Mouse (Mus musculus): ENCODE data around the gene Galm. TPM values are rescaled to one million over a fixed set of nuclear protein-coding genes. Genes with fewer than 3 reads are reported as not detected.
A peak's percentile ranks its signal among the peaks of the same experiment; 100 is the strongest.

Galm gene
- total RNA-seq, 2 experiments from 2014 or later, result 1.8 to 2.6 TPM

DNA sequence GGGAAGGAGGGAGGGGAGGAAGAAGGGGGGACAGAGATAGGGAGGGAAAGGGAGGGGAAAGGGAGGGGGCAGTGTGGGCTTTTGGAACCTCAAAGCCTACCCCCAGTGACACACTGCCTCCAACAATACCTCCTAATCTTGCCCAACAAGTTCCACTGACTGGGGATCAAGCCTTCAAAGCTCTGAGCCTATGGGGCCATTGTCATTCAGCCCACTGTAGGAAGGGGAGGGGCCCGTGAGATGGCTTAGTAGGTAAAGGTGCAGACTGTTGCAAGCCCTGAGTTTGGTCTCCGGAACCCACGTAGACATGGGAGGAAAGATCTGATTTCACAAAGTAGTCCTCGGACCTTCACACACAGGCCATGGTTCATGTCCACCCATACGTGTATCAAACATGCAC is 24.1 kb downstream of the Galm start:
- Histone ChIP-seq H3K4me3 (no peak overlapping the region), H3K27ac (no peak overlapping the region)
- no peak for TF ChIP-seq CTCF (IDR thresholded peaks at IDR 0.05)
- DNase-seq (ENCODE audit: extremely low spot score in 1 of 2, low spot score in 2 of 2), result no peak
- intact Hi-C loops (cut with DNase I), result no loop called here

DNA sequence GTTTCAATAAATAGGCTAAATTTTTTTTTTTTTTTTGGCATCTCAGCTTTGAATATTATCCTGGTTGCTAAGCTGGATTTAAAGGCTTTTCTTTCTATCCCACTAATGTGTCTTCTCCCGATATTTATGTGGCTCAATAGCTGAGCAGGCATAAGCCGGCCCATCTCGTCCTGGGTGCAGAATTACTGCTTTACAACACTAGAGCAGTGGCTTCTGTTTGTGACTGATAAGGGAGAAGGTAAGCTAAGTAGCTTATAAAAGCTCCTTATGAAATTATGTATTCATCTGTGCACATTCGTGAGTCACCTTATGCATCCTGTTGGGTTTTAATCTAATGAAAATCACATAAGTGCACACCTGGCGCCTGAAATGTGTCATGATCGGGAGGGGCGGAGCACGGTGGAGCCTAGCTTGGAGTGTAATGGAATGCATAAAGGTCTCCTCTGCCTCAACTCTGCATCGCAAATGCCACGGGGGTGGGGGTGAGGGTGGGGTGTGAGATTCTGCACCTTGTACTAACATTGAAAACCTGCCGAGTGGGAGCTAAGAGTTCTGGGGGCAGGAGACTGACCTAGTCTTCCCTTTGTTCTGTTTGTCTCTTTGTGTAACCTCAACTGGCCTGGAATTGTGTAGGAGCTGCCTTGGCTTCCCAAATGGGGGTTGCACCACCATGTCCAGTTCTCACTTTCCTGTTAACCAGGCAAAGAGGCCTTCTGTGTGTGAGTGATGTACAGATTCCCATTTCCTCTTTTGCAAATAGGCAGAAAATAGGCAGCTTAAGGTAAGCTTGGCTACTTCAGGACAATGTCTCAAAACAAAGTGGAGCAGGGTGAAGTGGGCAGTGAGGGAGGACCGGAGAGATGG is 25.7 kb downstream of the Galm start:
- H3K4me3 ChIP-seq, result no peak overlapping the region
- intact Hi-C loops (cut with DNase I), result no loop called here
- H3K27ac ChIP-seq, result no peak overlapping the region
- DNase-seq (ENCODE audit: extremely low spot score in 1 of 2, low spot score in 2 of 2), result no peak
- TF ChIP-seq CTCF (IDR thresholded peaks at IDR 0.05), result no peak

DNA sequence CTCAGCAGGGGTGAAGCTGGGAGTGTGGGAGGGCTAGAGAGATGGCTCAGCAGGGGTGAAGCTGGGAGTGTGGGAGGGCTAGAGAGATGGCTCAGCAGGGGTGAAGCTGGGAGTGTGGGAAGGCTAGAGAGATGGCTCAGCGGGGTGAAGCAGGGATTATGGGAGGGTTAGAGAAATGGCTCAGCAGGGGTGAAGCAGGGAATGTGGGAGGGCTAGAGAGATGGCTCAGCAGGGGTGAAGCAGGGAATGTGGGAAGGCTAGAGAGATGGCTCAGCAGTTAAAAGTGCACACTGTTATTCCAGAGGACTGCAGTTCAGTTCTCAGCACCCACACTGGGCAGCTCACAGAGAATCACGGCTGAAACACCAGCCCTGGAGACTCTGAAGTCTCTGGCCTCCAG is 26.4 kb downstream of the Galm start:
- DNase-seq (ENCODE audit: extremely low spot score in 1 of 2, low spot score in 2 of 2), result no peak
- Histone ChIP-seq H3K4me3 (no peak overlapping the region), H3K27ac (no peak overlapping the region)
- intact Hi-C loops (cut with DNase I), result no loop called here
- TF ChIP-seq CTCF (IDR thresholded peaks at IDR 0.05), result no peak

DNA sequence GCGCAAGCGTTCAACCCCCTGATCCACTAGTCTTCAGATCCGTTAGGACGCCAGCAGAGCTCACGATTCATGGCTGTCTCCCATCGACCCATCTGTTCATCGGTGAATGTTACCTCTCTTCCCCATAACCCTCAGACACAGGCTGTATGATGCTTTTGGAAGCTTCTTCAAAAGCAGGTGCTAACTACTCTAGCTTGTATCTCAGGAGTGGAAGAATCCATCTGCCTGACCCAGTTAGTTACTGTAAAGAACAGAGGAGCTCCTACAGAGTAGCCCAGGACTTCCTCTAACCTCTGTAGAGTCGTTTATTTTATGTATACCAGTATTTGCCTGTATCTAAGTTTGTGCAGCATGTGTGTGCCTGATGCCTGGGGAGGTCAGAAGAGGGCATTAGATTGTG is 29.6 kb downstream of the Galm start:
- no peak overlapping the region for H3K4me3 ChIP-seq
- no peak for TF ChIP-seq CTCF (IDR thresholded peaks at IDR 0.05)
- no peak for DNase-seq (ENCODE audit: extremely low spot score in 1 of 2, low spot score in 2 of 2)
- no peak overlapping the region for H3K27ac ChIP-seq
- intact Hi-C loops (cut with DNase I), result no loop called here

DNA sequence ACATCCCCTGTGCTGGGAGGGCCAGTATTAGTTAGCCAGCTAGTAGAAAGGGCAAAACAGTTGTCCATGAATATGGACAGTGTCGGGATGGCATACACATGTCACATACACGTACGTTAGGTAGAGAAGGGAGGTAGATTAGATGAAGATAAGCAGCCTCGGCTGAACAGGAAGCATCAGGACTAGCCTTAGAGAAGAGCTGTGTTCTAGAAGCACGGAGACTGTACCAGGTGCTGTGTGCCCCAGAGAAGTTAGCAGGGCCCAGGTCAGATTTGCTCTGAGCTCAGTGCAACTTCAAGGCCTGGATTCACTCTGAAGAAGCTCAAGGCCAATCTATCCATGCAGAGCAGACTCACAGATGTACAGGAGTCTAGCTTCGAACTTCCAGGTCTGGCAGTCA is 30.2 kb downstream of the Galm start:
- intact Hi-C loops (cut with DNase I), result no loop called here
- DNase-seq (ENCODE audit: extremely low spot score in 1 of 2, low spot score in 2 of 2), result no peak
- no peak for TF ChIP-seq CTCF (IDR thresholded peaks at IDR 0.05)
- Histone ChIP-seq H3K4me3 (no peak overlapping the region), H3K27ac (no peak overlapping the region)

DNA sequence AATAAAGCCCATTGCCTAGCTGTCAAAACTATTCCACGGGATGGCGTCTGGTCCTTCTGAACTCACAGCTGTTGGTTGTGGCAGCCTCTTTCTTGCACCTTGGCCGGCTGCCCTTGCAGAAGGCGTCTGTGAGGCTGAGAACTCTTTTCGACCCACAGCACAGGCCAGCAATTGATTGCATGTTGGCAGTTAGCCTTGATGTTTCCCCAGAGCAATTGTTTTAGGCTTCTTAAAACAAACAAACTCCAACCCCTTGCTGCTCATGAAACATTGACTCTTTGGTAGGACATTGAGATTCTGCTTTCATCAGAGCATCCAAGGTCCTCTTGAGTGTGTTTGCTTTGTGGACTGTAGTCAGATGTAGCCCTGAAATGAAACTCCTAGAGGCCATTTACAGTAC is 33.2 kb downstream of the Galm start:
- no peak overlapping the region for H3K4me3 ChIP-seq
- intact Hi-C loops (cut with DNase I), result no loop called here
- no peak for TF ChIP-seq CTCF (IDR thresholded peaks at IDR 0.05)
- H3K27ac ChIP-seq, result no peak overlapping the region
- DNase-seq (ENCODE audit: extremely low spot score in 1 of 2, low spot score in 2 of 2), result peak; percentile 38 to 59

DNA sequence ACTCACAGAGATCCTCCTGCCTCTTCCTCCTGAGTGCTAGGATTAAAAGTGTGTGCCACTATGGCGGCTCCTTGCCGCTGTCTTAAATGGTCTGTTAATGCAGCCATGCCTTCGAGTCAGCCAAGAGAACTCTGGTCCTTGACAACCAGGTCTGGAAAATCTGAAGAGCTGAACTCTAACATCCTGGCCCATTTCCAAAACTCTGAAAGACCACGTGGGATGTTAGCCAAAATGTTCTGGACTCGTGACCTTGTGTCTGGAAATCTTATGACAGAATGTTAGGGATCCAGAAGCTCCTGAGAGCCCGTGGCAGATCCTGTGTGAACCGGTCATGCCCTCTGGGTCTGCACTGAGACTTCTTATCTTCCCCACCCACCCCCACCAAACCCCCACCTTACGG is 36.7 kb downstream of the Galm start:
- Histone ChIP-seq H3K4me3 (no peak overlapping the region), H3K27ac (no peak overlapping the region)
- DNase-seq (ENCODE audit: extremely low spot score in 1 of 2, low spot score in 2 of 2), result no peak
- intact Hi-C loops (cut with DNase I), result no loop called here
- no peak for TF ChIP-seq CTCF (IDR thresholded peaks at IDR 0.05)

DNA sequence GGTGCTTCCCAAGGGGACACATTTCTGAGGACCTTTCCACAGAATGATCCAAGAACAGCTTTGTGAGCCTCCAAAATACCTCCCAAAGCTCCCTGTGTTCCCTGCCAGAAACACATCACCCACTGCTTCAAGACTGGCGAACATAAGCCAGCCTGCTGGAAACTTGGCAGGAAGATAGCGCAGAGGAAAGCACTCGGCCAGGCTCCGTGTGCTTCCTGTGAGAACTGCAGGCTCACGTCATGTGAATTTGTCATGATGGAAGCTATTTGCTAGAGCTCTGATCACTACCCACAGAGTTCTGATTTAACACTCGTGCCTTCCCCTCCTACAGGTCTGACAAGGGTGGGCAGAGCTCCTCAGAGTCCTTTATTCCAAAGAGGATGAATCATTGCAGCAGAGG is 38.5 kb downstream of the Galm start:
- H3K27ac ChIP-seq, result peak overlapping the region; percentile 92
- no peak; the same call in 1 of the 2 replicates for TF ChIP-seq CTCF (IDR thresholded peaks at IDR 0.05)
- intact Hi-C loops (cut with DNase I), result loop anchor here (1.0 kb wide), 1 partner anchor 81 kb away; no protein-coding TSS in a partner anchor
- DNase-seq (ENCODE audit: extremely low spot score in 1 of 2, low spot score in 2 of 2), result peak; percentile 54 to 64
- H3K4me3 ChIP-seq, result no peak overlapping the region

DNA sequence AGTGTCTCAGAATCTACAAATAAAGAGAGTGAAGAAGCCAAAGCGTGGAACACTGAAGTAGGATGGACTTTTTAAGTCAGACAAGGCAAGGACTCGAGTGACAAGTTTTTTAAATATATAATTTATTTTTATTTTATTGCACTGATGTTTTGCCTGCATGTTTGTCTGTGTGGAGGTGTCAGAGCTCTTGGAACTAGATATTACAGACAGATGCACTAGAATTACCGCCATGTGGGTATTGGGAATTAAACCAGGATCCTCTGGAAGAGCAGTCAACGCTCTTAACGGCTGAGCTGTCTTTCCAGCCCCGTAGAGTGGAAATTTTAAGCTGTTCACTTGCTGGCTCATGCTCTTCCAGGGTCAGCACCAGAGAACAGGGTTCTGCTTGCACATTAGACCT is 39.1 kb downstream of the Galm start:
- no peak for TF ChIP-seq CTCF (IDR thresholded peaks at IDR 0.05)
- DNase-seq (ENCODE audit: extremely low spot score in 1 of 2, low spot score in 2 of 2), result no peak
- no peak overlapping the region for H3K4me3 ChIP-seq
- intact Hi-C loops (cut with DNase I), result no loop called here
- peak overlapping the region; percentile 92 for H3K27ac ChIP-seq

DNA sequence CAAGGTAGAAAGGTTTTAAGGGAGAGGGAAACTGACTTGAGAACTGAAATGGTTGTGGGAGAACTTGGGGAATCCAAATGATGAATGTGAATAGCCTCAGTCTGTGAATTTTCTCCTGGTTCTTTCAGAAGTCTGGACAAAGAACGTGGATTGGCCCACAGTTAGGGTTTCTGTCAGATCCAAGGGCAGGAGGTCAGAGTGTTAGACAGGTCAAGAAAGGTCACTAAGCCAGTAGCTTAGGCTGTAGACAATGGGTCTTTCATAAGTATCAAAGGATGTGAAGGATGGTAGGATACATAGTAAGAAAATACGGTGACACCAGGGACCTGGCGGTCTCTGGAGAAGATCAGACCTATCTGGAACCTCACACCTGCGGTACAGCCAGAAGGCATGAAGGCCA is 40.2 kb downstream of the Galm start:
- H3K27ac ChIP-seq, result peak overlapping the region; percentile 92
- TF ChIP-seq CTCF (IDR thresholded peaks at IDR 0.05), result no peak
- intact Hi-C loops (cut with DNase I), result no loop called here

DNA sequence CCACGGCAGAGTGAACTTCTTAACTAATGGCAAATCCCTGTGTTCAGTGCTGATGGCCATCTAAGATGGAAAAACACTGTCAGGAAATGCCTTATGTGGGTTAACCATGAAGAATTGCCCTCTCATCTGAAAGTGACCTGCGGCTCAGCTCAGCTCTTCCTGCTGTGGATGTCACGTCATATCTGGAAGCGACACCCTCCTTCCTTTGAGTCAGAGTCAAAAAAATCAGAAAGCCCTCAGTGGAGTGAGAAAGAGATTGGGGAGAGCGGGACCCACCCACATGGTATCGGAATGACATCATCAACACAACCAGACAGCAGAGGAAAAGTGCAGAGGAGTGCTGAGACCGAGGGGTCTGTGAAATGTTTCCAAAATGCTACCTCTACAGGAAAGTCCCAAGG is 40.6 kb downstream of the Galm start:
- H3K4me3 ChIP-seq, result peak overlapping the region; percentile 22; the same call in 1 of the 2 replicates
- DNase-seq (ENCODE audit: extremely low spot score in 1 of 2, low spot score in 2 of 2), result peak; percentile 37 to 49
- no peak for TF ChIP-seq CTCF (IDR thresholded peaks at IDR 0.05)
- peak overlapping the region; percentile 92 for H3K27ac ChIP-seq
- intact Hi-C loops (cut with DNase I), result loop anchor here (1.0 to 2.0 kb wide), 2 partner anchors 42 to 107 kb away; no protein-coding TSS in a partner anchor

More for the DNA sequence above, 40.2 kb downstream of the Galm start:
- no peak overlapping the region for H3K4me3 ChIP-seq
- DNase-seq (ENCODE audit: extremely low spot score in 1 of 2, low spot score in 2 of 2), result no peak

DNA sequence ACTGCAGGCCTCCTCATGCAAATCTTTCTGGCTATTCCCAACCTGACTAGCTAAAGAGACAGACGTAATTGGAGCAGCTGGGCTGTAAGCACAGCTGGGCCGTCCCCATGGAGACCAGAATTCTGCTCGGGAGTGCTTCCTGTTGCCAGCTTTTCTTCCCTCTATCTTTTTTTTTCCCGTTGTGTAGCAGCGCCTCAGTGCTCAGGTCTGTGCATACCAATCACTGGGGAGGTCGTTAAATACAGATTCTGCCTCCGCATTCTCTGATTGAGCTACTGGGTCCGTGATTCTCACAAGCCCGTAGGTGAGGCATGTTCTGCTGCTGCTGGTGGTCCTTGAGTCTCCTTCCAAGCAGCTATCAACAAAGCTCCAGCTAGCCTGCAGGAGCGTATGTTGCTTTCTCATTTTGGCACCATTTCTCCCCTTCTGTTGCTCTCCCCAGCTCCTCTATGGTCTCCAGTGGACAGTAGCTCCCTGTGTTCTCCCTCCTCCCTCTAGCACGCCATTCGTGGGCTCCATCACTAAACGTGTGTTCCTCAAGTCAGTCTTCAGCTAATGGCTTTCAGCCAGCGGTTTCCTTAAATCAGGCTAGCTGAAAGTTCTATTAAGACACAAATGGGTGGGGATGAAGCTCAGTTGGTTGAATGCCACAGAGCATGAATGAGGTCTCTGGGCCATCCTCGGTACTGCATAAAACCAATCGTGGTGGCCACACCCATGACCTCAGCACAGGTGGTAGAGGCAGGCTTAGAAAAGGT is 41.3 kb downstream of the Galm start:
- peak overlapping the region; percentile 22 for H3K4me3 ChIP-seq
- peak overlapping the region; percentile 92 for H3K27ac ChIP-seq
- intact Hi-C loops (cut with DNase I), result loop anchor here (1.0 to 2.0 kb wide), 2 partner anchors 42 to 108 kb away; no protein-coding TSS in a partner anchor
- TF ChIP-seq CTCF (IDR thresholded peaks at IDR 0.05), result no peak
- DNase-seq (ENCODE audit: extremely low spot score in 1 of 2, low spot score in 2 of 2), result peak; percentile 51 to 68

Measured in left cerebral cortex, adult 2 months (tissue).